Mouse (Mus musculus): ENCODE results near the gene Mcrip2. TPM values are rescaled to one million over a fixed set of nuclear protein-coding genes. Genes with fewer than 3 reads are reported as not detected.
A peak's percentile ranks its signal among the peaks of the same experiment; 100 is the strongest.

Mcrip2 gene
- polyA plus RNA-seq, 1 experiment from 2014 or later, result 10.7 TPM

DNA sequence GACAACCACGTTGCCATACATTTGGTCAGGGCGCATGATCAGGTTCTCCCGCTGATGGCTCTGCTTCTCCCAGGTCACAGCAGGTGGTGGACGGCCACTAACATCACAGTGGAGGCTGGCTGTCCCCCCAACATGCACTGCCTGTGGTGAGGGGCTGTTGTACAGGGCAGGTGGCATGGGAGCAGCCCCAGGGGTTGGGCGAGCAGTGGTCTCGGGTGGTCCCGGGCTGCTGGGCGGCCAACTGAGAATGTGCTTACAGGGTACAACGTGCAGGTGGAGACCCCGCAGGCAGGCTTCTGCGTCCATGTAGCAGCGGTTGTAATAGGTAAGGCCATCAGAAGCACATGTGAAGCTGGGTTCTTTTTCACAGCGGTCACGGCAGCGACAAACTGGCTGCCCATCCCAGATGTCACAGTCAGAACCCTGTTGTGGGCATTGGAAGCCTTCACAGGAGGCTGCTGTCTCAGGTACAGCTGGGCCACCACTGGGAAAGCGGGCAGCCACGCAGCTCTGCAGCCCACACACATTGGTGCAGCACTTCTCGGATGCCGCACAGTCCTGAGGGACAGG lies 10.1 kb upstream of the Mcrip2 start:
- peaks cover 37% of the 10 kb centered on the region for H3K4me1 ChIP-seq (ENCODE audit: control insufficient read depth, insufficient read depth, low read length)
- no peak overlapping the region for H3K4me2 ChIP-seq (ENCODE audit: low read depth, severe bottlenecking)
- no peaks in the 10 kb centered on the region for H3K9me3 ChIP-seq (ENCODE audit: control insufficient read depth, low read length)
- H3K9ac ChIP-seq (ENCODE audit: low read length), result no peak overlapping the region
- peaks cover 8% of the 10 kb centered on the region for H3K36me3 ChIP-seq (ENCODE audit: control insufficient read depth, insufficient read depth, low read length)
- WGBS, result 89% methylated on average over 19 of the region's 19 CpGs
- H3K27ac ChIP-seq (replicated peaks; ENCODE audit: low read depth, low read length), result no peak overlapping the region
- ATAC-seq (ENCODE audit: insufficient number of reproducible peaks, low FRiP score, low TSS enrichment, low read depth) (no peak), DNase-seq (ENCODE audit: low spot score) (no peak)
- no peak overlapping the region for H3K4me3 ChIP-seq (ENCODE audit: low read depth, low read length)
- H3K27me3 ChIP-seq (ENCODE audit: control insufficient read depth, insufficient read depth, low read length), result no peaks in the 10 kb centered on the region

DNA sequence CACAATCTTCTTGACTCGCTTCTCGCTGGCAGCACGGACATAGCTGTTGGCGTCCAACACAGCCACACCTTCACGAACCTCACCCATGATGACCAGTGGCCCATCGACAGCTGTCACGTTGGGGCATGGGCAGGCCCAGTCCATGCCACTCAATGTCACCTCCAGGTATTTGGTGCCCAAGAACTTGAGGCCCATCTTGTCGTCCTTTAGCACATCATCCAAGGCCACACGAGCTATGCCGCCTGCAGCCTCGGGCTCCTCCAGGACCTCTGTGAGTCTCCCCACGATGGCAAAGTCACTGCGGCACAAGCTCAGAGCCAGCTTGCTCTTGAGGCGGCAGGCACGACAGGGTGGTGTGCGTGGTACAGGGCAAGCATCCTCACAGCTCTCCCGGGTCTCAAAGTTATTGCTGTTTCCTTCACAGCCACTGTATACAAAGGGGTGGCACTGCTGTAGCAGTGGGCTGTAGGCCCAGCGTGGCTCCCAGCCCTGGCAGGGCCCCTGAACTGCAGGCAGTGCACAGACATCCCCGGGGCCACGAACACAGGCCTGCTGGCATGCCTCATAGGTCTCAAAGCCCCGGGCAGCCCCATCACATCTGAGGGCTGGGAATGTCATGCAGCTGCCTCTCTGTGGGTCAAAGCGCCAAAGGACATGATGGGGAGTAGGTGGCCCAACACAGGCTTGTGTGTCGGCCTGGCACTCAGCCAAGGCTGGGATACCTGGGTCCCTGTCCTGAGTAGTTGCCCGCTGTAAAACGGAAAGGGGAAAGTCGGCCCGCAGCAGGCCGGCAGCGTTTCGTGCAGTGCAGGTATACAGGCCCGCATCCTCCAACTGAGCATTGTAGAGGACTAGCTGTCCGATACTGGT lies 9.4 kb upstream of the Mcrip2 start:
- H3K4me1 ChIP-seq (ENCODE audit: control insufficient read depth, insufficient read depth, low read length), result peaks cover 37% of the 10 kb centered on the region
- ATAC-seq (ENCODE audit: insufficient number of reproducible peaks, low FRiP score, low TSS enrichment, low read depth) (no peak), DNase-seq (ENCODE audit: low spot score) (no peak)
- H3K27ac ChIP-seq (replicated peaks; ENCODE audit: low read depth, low read length), result no peak overlapping the region
- peaks cover 4% of the 10 kb centered on the region; the same call in 1 of the 2 replicates for H3K36me3 ChIP-seq (ENCODE audit: control insufficient read depth, insufficient read depth, low read length)
- H3K9me3 ChIP-seq (ENCODE audit: control insufficient read depth, low read length), result no peaks in the 10 kb centered on the region
- no peaks in the 10 kb centered on the region for H3K27me3 ChIP-seq (ENCODE audit: control insufficient read depth, insufficient read depth, low read length)
- H3K9ac ChIP-seq (ENCODE audit: low read length), result no peak overlapping the region
- 92% methylated on average over 32 of the region's 32 CpGs for WGBS
- H3K4me2 ChIP-seq (ENCODE audit: low read depth, severe bottlenecking), result no peak overlapping the region
- H3K4me3 ChIP-seq (ENCODE audit: low read depth, low read length), result no peak overlapping the region

DNA sequence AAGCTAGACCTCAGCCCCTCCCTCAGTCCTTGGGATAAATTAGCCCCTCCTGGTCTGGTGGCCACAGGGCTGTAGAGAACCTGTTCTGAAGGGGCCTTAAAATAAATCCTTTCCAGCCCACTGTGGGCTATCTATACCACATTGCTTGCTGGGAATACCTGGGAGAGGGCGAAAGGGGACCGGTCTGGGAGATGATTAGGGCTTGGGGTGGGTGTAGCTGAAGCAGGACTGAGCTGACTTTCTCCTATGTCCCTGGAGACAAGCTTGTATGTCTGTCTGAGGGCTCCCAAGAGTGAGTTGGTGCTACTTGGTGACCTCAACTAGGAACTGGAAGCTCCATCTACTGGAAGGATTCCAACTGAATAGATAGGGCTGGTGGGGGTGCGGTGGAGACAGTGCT lies 8.5 kb upstream of the Mcrip2 start:
- Histone ChIP-seq H3K27ac (replicated peaks; ENCODE audit: low read depth, low read length) (no peak overlapping the region), H3K4me1 (ENCODE audit: control insufficient read depth, insufficient read depth, low read length) (peaks cover 32% of the 10 kb centered on the region), H3K4me2 (ENCODE audit: low read depth, severe bottlenecking) (no peak overlapping the region), H3K27me3 (ENCODE audit: control insufficient read depth, insufficient read depth, low read length) (no peaks in the 10 kb centered on the region), H3K9me3 (ENCODE audit: control insufficient read depth, low read length) (no peaks in the 10 kb centered on the region), H3K4me3 (ENCODE audit: low read depth, low read length) (no peak overlapping the region), H3K36me3 (ENCODE audit: control insufficient read depth, insufficient read depth, low read length) (peaks cover 4% of the 10 kb centered on the region; the same call in 1 of the 2 replicates), H3K9ac (ENCODE audit: low read length) (no peak overlapping the region)
- DNase-seq (ENCODE audit: low spot score) (no peak), ATAC-seq (ENCODE audit: insufficient number of reproducible peaks, low FRiP score, low TSS enrichment, low read depth) (no peak)
- 94% methylated on average over 3 of the region's 3 CpGs for WGBS

DNA sequence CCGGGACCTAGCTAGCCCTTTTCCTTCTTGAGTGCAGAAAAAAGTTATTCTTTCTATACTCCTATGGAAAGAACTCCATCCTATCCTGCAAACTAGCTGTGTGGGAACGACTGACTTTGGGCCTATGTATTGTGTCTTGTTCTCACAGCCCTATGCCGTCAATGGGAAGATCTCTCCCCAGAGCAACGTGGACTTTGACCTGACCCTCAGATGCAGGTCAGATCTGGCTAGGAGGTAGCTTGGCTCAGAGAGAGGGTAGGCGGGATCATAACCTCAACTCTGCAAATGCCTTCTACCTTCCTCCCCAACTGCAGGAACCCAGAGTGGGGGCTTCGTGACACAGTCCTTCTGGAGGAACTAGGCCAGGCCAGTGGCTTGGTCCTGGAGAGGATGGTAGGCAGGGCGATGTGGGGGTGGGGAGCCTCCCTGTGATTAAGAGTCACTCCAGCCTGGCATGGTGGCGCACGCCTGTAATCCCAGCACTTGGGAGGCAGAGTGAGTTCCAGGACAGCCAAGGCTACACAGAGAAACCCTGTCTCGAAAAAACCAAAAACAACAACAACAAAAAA lies 7.9 kb upstream of the Mcrip2 start:
- Histone ChIP-seq H3K27ac (replicated peaks; ENCODE audit: low read depth, low read length) (no peak overlapping the region), H3K4me2 (ENCODE audit: low read depth, severe bottlenecking) (peak overlapping the region; percentile 88), H3K27me3 (ENCODE audit: control insufficient read depth, insufficient read depth, low read length) (no peaks in the 10 kb centered on the region), H3K9me3 (ENCODE audit: control insufficient read depth, low read length) (no peaks in the 10 kb centered on the region), H3K9ac (ENCODE audit: low read length) (no peak overlapping the region), H3K4me1 (ENCODE audit: control insufficient read depth, insufficient read depth, low read length) (peaks cover 26% of the 10 kb centered on the region), H3K36me3 (ENCODE audit: control insufficient read depth, insufficient read depth, low read length) (0 out of 2 replicates have a peak, but pooled peaks cover 4% of the 10 kb centered on the region), H3K4me3 (ENCODE audit: low read depth, low read length) (peak overlapping the region; percentile 76)
- no peak for DNase-seq (ENCODE audit: low spot score)
- 70% methylated on average over 10 of the region's 10 CpGs for WGBS
- no peak for ATAC-seq (ENCODE audit: insufficient number of reproducible peaks, low FRiP score, low TSS enrichment, low read depth)

DNA sequence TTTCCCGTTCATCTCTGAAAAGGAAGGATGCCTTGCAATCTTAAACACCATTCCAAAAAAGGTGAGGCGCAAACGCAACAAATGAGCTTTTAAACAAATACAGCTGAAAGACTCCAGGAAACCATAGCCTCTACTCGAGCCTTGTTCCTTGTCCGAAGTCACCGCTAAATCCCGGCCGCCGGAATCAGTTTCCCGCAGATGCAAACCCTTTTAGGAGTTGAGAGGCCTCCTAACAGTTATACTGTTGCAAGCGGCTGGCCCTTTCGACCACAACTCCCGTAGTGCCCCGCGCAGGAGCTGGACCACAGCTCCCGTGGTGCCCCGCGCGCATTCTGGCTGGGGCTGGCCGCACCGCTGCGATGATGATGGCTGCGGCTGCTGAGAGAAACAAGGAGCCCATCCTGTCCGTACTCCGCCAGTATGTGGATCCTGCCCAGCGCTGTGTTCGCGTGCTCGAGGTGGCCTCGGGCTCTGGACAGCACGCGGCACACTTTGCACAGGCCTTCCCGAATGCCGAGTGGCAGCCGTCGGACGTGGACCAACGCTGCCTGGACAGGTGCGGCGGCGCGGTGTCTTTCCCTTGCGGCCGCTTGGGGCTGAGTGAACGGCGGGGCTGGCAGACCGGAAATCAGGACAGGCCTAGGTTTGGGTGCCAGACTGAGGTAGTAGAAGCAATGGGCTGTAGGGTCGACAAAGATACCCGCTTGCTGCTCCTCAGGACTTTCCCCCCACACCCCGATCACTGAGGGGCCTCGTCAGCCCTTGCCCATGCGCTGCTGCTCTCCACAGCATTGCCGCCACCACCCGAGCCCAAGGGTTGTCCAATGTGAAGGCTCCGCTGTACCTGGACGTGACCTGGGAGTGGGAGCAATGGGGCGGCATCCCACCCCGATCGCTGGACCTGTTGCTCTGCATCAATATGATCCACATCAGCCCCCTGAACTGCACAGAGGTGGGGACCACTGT lies 6.9 kb upstream of the Mcrip2 start:
- ATAC-seq (ENCODE audit: insufficient number of reproducible peaks, low FRiP score, low TSS enrichment, low read depth), result peak; percentile 86
- H3K27me3 ChIP-seq (ENCODE audit: control insufficient read depth, insufficient read depth, low read length), result no peaks in the 10 kb centered on the region

DNA sequence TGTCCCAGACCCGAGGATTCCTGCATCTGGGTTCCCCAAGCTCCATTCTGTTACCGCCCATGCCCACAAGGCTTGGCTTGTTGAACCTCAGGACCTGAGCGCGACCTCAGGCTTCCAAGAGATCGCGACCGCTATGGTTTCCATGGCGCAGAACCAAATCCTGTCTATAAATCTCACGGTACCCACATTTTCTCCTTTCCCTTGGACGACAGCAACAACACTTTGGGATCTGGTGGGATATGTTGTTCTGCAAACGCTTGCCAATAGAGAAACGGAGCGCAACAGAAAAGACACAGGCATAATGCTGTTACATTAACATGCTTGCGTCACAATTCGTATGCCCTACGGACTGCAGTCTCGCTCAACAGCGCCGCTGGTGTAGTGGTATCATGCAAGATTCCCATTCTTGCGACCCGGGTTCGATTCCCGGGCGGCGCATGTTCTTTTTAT lies 6.2 kb upstream of the Mcrip2 start, which contains the start of gene Mettl26:
Mettl26 (plus strand) TSS at position 354 of the 450 bp plus-strand sequence.
- Histone ChIP-seq H3K4me2 (ENCODE audit: low read depth, severe bottlenecking) (peak within 1 kb of the TSS; percentile 88), H3K27me3 (ENCODE audit: control insufficient read depth, insufficient read depth, low read length) (no peaks in the 10 kb centered on the region), H3K9ac (ENCODE audit: low read length) (peak within 1 kb of the TSS; percentile 72), H3K36me3 (ENCODE audit: control insufficient read depth, insufficient read depth, low read length) (0 out of 2 replicates have a peak, but pooled peaks cover 4% of the 10 kb centered on the region), H3K9me3 (ENCODE audit: control insufficient read depth, low read length) (no peaks in the 10 kb centered on the region), H3K4me3 (ENCODE audit: low read depth, low read length) (peak within 1 kb of the TSS; percentile 76), H3K4me1 (ENCODE audit: control insufficient read depth, insufficient read depth, low read length) (peaks cover 11% of the 10 kb centered on the region), H3K27ac (replicated peaks; ENCODE audit: low read depth, low read length) (peak within 1 kb of the TSS; percentile 53)
- ATAC-seq (ENCODE audit: insufficient number of reproducible peaks, low FRiP score, low TSS enrichment, low read depth) (peak; percentile 55; the same call in 1 of the 2 replicates), DNase-seq (ENCODE audit: low spot score) (peak; percentile 100)
- under 1% methylated on average over 25 of the region's 25 CpGs for WGBS

More for the DNA sequence above, 6.9 kb upstream of the Mcrip2 start:
- Histone ChIP-seq H3K4me3 (ENCODE audit: low read depth, low read length) (peak overlapping the region; percentile 76), H3K36me3 (ENCODE audit: control insufficient read depth, insufficient read depth, low read length) (0 out of 2 replicates have a peak, but pooled peaks cover 4% of the 10 kb centered on the region), H3K4me1 (ENCODE audit: control insufficient read depth, insufficient read depth, low read length) (peaks cover 17% of the 10 kb centered on the region), H3K9me3 (ENCODE audit: control insufficient read depth, low read length) (no peaks in the 10 kb centered on the region), H3K27ac (replicated peaks; ENCODE audit: low read depth, low read length) (peak overlapping the region; percentile 53), H3K4me2 (ENCODE audit: low read depth, severe bottlenecking) (peak overlapping the region; percentile 88), H3K9ac (ENCODE audit: low read length) (peak overlapping the region; percentile 72)
- WGBS, result 1% methylated on average over 59 of the region's 59 CpGs
- peak; percentile 91 for DNase-seq (ENCODE audit: low spot score)

DNA sequence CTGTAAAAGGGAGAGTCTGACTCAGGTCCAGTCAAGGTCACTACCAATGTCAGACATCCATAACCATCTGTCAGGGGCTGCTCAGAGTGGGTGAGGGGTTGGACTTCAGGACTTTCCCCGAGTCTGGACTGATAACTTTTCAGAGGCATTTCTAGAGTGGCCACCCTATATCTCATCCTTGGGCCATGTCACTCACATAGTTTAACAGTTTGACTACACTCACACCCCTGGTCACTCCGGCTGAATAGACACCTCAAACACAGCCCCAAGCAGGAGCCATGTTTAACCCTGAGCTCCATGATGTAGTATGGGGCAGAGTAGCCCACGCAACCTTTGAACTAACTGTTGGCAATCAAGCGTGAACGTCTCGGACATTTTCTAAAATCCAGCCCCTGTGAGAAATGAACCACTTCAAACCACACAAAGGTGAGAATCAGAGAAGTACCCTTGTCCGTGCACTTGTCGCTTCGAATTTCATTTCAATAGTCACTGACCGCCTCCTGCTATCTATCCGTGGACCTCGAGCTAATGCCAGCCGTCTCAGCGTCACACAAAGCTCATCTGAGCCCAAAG lies 5.7 kb upstream of the Mcrip2 start:
- H3K4me1 ChIP-seq (ENCODE audit: control insufficient read depth, insufficient read depth, low read length), result peaks cover 11% of the 10 kb centered on the region
- 0 out of 2 replicates have a peak, but pooled peaks cover 4% of the 10 kb centered on the region for H3K36me3 ChIP-seq (ENCODE audit: control insufficient read depth, insufficient read depth, low read length)
- H3K4me2 ChIP-seq (ENCODE audit: low read depth, severe bottlenecking), result peak overlapping the region; percentile 43; the same call in 1 of the 2 replicates
- DNase-seq (ENCODE audit: low spot score) (no peak), ATAC-seq (ENCODE audit: insufficient number of reproducible peaks, low FRiP score, low TSS enrichment, low read depth) (no peak)
- peak overlapping the region; percentile 76 for H3K4me3 ChIP-seq (ENCODE audit: low read depth, low read length)
- no peaks in the 10 kb centered on the region for H3K9me3 ChIP-seq (ENCODE audit: control insufficient read depth, low read length)
- H3K27me3 ChIP-seq (ENCODE audit: control insufficient read depth, insufficient read depth, low read length), result no peaks in the 10 kb centered on the region
- H3K9ac ChIP-seq (ENCODE audit: low read length), result peak overlapping the region; percentile 41
- WGBS, result 9% methylated on average over 14 of the region's 14 CpGs
- 0 out of 2 replicates have a peak overlapping the region, but pooled peaks have one; percentile 15 for H3K27ac ChIP-seq (replicated peaks; ENCODE audit: low read depth, low read length)
